Mouse (Mus musculus): ENCODE measurements around the gene Eqtn. TPM values are rescaled to one million over a fixed set of nuclear protein-coding genes. Genes with fewer than 3 reads are reported as not detected.

The Eqtn gene
- total RNA-seq (2015; ENCODE audit: low replicate concordance) (not detected in 2 replicates), total RNA-seq (2017; ENCODE audit: low replicate concordance) (not detected in 2 replicates)

DNA sequence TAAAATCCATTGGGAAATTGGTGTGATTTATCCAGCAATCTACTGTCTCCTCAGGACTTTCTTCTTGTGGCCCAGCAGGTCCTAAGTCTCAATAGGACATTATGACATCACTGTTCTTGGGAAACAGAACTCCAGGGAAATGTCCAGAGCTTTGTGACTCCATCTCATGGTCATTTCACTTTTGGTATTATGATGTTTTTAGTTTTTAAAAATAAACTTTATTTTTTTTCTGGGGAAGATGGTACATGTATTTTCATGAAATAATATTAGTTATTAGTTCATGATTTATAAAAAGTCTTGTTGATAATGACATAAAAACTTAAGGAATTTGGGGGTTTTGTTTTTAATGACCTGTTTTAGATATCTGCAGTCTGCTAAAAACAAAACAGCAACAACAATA, at the start of gene Eqtn:
Eqtn (minus strand) TSS at position 101 of the 400 bp plus-strand sequence.
- ATAC-seq (replicated peaks; ENCODE audit: low FRiP score, poor library complexity, severe bottlenecking): no peak

DNA sequence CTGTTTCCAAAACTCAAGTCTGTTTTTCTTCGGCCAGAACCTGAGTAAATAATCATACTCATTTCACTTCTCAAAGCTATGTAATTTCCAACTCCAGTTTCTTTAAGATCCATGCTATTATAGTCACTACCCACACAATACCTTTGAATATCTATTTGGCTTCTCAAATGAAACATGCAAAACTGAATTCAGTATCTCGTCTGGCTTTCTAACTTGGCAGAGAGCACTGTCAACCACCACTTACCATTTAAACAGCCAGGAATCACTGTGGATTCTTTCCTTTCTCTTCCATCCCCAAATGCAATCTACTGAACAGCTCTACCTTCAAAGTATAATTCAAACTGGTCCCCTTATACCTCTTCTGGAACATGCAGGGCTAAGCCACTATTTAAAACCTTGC, 44.7 kb upstream of the Eqtn start:
- ATAC-seq (replicated peaks; ENCODE audit: low FRiP score, poor library complexity, severe bottlenecking): no peak

DNA sequence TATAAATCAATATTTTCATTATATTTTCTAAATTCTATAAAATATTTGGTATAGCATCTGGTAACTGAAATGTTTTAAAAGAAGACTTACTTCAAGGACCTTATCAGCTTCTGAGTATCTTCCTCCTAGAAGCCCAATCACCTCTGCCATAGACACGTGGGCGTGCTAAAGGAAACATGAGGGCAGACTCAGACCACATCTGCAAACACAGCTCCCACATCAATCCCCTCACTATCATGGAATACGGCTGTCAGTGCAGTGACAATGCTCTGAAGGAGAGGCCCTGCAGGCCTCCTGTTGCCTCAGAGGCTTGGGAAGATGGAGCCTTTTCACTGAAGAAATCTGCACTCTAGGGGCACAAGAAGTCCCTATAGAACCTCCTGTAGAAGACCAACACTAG, 24.1 kb upstream of the Eqtn start:
- ATAC-seq (replicated peaks; ENCODE audit: low FRiP score, poor library complexity, severe bottlenecking): no peak

DNA sequence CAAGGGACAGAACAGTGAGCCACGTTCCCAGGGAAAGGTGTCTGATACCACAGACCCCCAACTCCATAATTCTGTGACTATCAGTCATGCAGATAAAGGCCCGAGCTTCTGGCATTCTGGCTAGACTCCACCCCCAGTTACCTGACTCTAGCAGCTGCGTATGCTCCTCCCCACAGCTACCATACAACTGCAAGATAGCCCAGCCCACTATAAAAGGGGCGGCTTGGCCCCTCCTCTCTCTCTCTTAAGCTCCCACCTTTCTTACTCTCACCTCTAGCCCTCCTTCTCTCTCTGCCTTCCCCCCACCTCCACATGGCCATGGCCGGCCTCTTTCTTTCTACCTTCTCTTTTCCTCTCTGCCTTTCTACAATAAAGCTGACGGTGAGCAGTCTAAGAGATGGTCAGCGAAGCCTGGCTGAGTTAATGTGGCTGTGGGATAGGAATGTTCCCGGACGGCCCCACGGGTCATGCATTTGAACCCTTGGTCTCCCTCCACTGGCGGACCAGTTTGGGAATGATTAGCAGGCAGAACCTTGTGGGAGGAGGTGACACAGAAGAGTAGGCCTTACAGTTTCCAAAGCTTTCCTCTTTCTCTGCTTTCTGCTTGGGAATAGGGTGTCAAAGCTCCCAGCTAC, 12.7 kb upstream of the Eqtn start:
- ATAC-seq (replicated peaks; ENCODE audit: low FRiP score, poor library complexity, severe bottlenecking): no peak

DNA sequence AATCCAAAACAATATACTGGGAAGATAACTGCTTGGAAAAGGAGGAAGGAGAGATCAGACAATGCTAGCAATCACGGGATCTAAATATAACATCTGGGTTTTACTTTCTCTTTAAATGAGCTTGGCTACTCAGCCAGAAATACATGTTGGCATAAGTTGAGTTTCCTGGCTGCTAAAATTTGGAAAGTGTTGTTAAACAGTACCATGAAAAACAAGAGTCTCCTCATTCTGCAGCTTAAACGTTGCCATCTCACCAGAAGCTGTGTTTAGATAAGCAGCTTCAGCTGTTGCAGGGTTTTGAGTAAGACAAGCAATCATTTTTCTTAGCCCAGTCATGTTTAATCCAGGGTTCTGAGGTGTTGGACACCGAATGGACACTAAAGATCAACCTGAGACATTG, 26.9 kb downstream of the Eqtn start:
- no peak for ATAC-seq (replicated peaks; ENCODE audit: low FRiP score, poor library complexity, severe bottlenecking)

DNA sequence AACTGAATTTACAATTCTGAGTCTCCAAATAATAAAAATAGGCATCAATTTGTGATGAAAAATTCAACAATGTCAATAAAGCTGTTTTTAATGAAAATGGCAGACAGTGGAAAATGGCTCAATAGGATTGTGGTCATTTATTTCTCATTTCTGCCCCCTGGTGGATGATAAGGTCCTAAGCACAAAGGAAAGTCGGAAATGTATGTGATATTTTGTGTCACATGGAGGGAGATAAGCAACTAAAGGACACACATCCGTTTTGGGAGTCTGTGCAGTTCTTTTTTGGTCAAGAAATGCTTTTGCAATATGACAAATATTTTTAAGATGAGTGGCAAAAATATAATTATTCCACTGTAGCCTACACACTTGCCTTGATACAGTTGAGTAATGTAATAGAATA, 27.9 kb downstream of the Eqtn start:
- ATAC-seq (replicated peaks; ENCODE audit: low FRiP score, poor library complexity, severe bottlenecking): no peak

Other genes with a start within 250 kb of the Eqtn start
- gene Tek, start 189.6 kb downstream of the Eqtn start, total RNA-seq (2015; ENCODE audit: low replicate concordance): not detected in 2 replicates
- gene Tek, start 189.6 kb downstream of the Eqtn start, total RNA-seq (2017; ENCODE audit: low replicate concordance): 0.64 TPM in 1 of 2 replicates, not detected in the other
- 22.2 and 23.1 TPM in 2 replicates for gene Mysm1, start 50.3 kb upstream of the Eqtn start, total RNA-seq (2015; ENCODE audit: low replicate concordance)
- gene Mysm1, start 50.3 kb upstream of the Eqtn start, total RNA-seq (2017; ENCODE audit: low replicate concordance): 27.5 and 30.2 TPM in 2 replicates
- 10.8 and 24.7 TPM in 2 replicates for gene Jun, start 123.4 kb upstream of the Eqtn start, total RNA-seq (2015; ENCODE audit: low replicate concordance)
- 13.6 and 21.2 TPM in 2 replicates for gene Jun, start 123.4 kb upstream of the Eqtn start, total RNA-seq (2017; ENCODE audit: low replicate concordance)